Mouse (Mus musculus) heart, adult 2 months (tissue): ENCODE results near the gene Ccdc24.

ENCODE experiments used
- CTCF ChIP-seq: fragments of 200-600 bp; IDR thresholded peaks from 2 replicates; pipeline ENCODE4 v1.8.1; 2022; ENCODE audit warnings: antibody characterized with exemption, mild to moderate bottlenecking, moderate library complexity
- EP300 ChIP-seq: fragments of 200-500 bp; IDR thresholded peaks from 2 replicates; pipeline ENCODE4 v1.6.1; 2011; ENCODE audit warnings: low read depth, low read length, control low read depth; ENCODE audit not compliant: insufficient read depth
- POLR2A ChIP-seq: fragments of 200-500 bp; IDR thresholded peaks from 2 replicates; pipeline ENCODE4 v1.6.1; 2011; ENCODE audit warnings: mild to moderate bottlenecking, low read depth, low read length, control low read depth; ENCODE audit not compliant: insufficient read depth

DNA sequence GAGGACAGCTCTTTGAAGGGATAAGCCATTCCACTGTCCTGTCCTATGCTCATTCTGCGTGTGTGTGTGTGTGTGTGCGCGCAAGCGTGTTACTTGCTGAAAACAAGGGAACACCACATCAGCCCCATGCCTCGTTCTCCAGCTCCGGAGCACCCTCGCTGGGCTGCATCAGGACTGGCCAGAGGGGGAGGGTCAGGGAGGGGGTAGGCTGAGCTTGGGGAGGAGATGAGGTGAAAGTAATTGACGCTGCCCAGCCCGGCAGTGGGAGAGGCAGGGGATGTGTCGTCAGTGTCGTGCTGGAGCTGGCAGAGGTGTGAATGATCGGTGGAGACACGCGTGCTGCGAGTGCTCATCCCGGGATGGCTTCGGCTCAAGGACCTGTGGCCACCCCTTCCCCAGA is 23.3 kb downstream of the Ccdc24 start:
- TF ChIP-seq CTCF (no peak), POLR2A (no peak), EP300 (no peak)
